Mouse (Mus musculus) lung, postnatal 0 days (tissue): Measurements from ENCODE around the gene Actr1b.

Source experiments
- CTCF ChIP-seq: IDR thresholded peaks from 2 replicates; pipeline ENCODE4 v1.5.1; 2016; ENCODE audit warnings: antibody characterized with exemption, mild to moderate bottlenecking
- EP300 ChIP-seq: IDR thresholded peaks from 2 replicates; pipeline ENCODE4 v1.6.1; 2016; ENCODE audit warnings: antibody characterized with exemption, mild to moderate bottlenecking, control low read depth

DNA sequence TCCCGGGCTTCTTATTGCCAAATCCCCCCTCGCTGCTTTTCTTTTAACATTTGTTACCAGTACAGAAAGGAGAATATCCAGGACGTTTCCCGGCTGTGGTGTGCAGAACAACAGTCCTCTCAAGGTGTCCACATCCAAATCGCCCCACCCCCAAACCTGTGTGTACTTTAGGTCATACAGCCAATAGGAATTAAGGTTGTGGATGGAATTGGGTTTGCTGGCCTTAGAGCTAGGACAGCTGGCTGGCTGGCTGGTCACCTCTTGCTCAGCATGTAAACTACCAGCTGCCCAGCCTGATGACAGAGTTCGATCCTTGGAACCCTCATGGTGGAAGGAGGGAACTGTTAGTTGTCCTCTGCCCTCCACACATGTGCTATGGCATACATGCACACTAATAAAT lies 19.4 kb downstream of the Actr1b start:
- TF ChIP-seq CTCF: no peak
- TF ChIP-seq EP300: no peak
